Mouse (Mus musculus) liver, adult (tissue): ENCODE measurements around the gene Defb42.

ENCODE experiments used
- GATA4 ChIP-seq: IDR thresholded peaks from 2 replicates; pipeline ENCODE4 v1.6.1; 2014; ENCODE audit warnings: mild to moderate bottlenecking, low read length; ENCODE audit not compliant: insufficient replicate concordance

Gene Defb42

GRCm38 (mm10) chr14:63046691-63047090, at the start of gene Defb42:
TSS of gene Defb42 (plus strand) at chr14:63046991.
- no peak for TF ChIP-seq GATA4

DNA sequence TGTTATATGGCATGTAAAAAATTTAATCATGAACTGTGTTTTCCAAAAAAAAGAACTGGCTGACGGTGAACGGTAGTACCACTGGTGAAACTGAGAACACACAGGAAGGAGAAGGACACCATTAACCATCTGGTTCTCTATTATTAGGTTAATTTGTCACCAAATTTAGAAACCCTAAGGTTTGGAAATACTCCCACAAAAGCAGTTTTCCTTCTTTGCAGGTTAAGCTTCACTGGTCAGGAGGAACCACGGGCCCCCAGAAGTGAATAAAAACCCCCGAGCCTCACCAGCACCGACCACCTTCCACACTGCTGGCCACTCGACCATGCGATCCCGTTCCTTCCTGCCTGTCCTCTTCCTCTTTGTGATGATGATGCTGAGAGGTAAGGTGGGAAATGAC, 49.0 kb upstream of the Defb42 start, which contains the start of gene Defb47:
Gene Defb47 (plus strand): TSS at position 301 of the 400 bp plus-strand sequence.
- no peak for TF ChIP-seq GATA4

DNA sequence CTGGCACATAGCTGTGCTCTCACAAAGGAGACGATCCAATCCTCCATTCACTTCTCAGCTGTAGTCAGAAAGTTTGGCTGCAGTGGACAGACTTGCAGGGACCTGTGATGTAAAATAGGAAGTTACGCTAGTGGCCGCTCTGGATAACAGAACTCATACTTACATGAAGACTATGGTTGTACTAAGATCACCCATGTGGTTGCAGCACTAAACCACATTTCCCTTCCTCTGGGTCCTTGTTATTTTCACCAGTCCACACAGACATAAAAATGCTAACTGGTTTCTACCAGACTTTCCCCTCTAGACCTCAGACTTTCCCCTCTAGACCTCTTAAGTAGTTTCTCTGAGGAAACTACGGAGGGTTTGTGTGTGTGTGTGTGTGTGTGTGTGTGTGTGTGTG, 47.8 kb upstream of the Defb42 start:
- no peak for TF ChIP-seq GATA4

GRCm38 (mm10) chr14:63002588-63002987, 44.2 kb upstream of the Defb42 start:
- no peak for TF ChIP-seq GATA4

DNA sequence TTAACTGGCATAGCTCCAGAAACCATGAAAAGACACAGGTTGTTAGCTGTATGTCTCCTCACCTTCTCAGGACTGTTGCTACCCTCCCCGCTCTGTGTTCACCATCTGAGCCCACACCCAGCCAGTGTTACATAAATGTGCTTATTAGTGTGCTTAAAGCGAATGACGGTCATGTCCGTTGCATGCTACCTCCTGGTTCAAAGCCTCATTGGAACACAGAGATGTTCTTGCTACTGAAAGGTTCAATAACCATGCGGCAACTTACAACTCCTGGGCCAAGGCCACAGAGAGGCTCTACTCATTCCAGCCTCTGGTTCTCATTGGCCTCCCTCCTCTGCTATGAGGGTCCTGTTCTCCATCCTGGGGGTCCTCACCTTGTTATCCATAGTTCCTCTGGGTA, 35.3 kb upstream of the Defb42 start, which contains the start of gene Defb43:
Gene Defb43 (plus strand): TSS at position 301 of the 400 bp plus-strand sequence.
- no peak for TF ChIP-seq GATA4

DNA sequence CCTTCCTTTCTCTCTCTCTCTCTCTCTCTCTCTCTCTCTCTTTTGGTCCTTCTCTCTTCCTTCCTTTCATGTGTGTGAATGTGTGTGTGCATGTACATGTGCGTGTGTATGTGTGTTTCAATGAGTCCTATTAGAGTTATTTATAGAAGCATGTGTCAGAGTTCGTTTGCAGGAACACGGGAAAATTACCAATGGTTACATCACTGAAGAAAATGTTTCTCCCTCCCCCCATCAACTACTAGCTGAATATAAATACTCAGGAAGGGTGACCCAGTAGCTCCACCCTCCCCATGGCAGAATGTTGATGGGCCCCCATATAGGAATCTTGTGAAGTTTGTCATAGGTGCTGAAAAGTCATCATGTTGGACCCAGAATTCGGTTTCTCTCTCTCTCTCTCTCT, 33.7 kb upstream of the Defb42 start:
- TF ChIP-seq GATA4: no peak

- TF ChIP-seq GATA4: no peak
Measured at GRCm38 (mm10) chr14:63014667-63015066, 32.1 kb upstream of the Defb42 start.

- no peak for TF ChIP-seq GATA4
Measured at GRCm38 (mm10) chr14:63020524-63021156, 26.2 kb upstream of the Defb42 start.

- no peak for TF ChIP-seq GATA4
Measured at GRCm38 (mm10) chr14:63049910-63050370, 3.1 kb downstream of the Defb42 start, which contains the start of gene Defb30. TSS of gene Defb30 (minus strand) at chr14:63049960.

GRCm38 (mm10) chr14:63050769-63051168, 4.0 kb downstream of the Defb42 start:
- TF ChIP-seq GATA4: no peak

DNA sequence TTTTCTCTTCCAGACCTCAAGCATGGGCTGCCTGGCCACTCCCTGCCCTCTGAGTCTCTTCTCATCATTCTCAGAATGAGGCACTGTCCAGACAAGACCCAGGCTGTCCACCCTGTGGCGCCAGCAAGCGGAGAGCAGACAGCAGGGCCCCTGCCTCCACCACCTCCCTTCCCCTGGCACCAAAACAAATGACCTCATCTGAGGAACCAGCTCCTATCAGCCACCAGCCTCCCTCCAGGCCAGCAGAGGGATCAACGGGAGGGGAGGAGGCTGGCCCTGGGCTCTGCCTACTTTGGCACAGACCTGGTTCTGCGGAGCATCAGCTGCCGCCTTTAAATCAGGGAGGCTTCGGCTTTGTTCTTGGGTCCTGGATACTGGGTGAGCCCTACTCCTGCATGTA, 7.9 kb downstream of the Defb42 start:
- no peak; the same call in 1 of the 2 replicates for TF ChIP-seq GATA4

- TF ChIP-seq GATA4: no peak
Measured at GRCm38 (mm10) chr14:63060361-63060760, 13.6 kb downstream of the Defb42 start.

GRCm38 (mm10) chr14:63062184-63062583, 15.4 kb downstream of the Defb42 start:
- peak; percentile 90 for TF ChIP-seq GATA4

DNA sequence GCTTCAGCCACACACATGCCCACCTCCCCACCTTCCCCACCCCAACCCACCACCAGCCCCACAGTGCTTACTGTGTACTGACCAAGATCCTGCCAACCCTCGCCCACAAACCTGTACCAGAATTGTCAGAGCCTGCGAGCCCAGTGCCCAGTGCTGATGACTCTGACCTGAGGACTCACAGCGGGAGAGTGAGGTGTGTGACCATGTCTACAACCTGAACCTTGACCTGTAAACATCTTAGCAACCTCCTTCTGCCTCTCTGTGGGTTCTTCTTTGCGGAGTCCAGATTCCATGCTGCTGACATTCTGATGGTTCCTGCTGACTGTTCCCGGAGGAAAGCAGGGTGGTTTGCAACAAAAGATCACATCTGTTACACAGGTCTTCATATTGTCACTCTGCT, 18.6 kb downstream of the Defb42 start:
- TF ChIP-seq GATA4: no peak

GRCm38 (mm10) chr14:63066630-63067310, 20.0 kb downstream of the Defb42 start:
- no peak for TF ChIP-seq GATA4

DNA sequence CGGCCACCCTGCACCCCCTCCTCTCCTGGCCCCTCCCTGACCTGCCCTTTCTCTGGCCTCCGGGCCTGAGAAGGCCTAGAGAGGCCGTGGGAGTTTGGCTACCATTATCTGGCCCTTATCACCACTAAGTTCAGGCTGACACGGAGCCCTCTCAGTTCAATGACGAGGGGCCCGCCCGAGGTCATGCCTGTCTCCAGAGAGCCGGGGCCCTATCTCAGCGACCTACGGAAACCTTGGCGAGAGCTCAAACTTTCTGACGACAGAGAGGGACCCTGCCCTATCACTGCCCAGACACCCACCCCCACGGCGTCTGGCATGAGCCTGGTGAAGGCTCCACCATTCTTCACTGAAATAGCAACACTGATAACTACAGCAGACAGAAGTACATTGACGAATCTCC, 20.9 kb downstream of the Defb42 start:
- peak; percentile 99; the same call in 1 of the 2 replicates for TF ChIP-seq GATA4
